Mouse (Mus musculus): ENCODE results near the gene Adgrl2.

- TF ChIP-seq CTCF (IDR thresholded peaks at IDR 0.05; ENCODE audit: insufficient read depth, low read length) (no peak), POLR2A (IDR thresholded peaks at IDR 0.05; ENCODE audit: borderline replicate concordance, extremely low read depth, low read depth, low read length) (no peak)
Measured at GRCm38 (mm10) chr3:148854306-148854910, 135.9 kb downstream of the Adgrl2 start.

Data from lung, adult 2 months (tissue).